Mouse (Mus musculus) olfactory bulb, adult 2 months (tissue): Measurements from ENCODE around the gene Dusp8. TPM values are rescaled to one million over a fixed set of nuclear protein-coding genes. Genes with fewer than 3 reads are reported as not detected.

ENCODE experiments used
- H3K27ac ChIP-seq: fragments of 200-500 bp; 2 replicates; pipeline ENCODE4 v1.5.1; 2012; ENCODE audit warnings: low read depth, low read length; ENCODE audit not compliant: insufficient read depth
- H3K4me1 ChIP-seq: fragments of 200-500 bp; 2 replicates; pipeline ENCODE4 v1.6.1; 2012; ENCODE audit warnings: low read length; ENCODE audit not compliant: control insufficient read depth, insufficient read depth
- H3K4me3 ChIP-seq: fragments of 200-500 bp; 2 replicates; pipeline ENCODE4 v1.5.1; 2012; ENCODE audit warnings: mild to moderate bottlenecking, low read depth, low read length, moderate library complexity; ENCODE audit not compliant: insufficient read depth
- CTCF ChIP-seq: fragments of 200-500 bp; IDR thresholded peaks from 2 replicates; pipeline ENCODE4 v1.5.1; 2012; ENCODE audit warnings: low read depth, mild to moderate bottlenecking, low read length, moderate library complexity; ENCODE audit not compliant: insufficient read depth
- POLR2A ChIP-seq: fragments of 200-500 bp; IDR thresholded peaks from 2 replicates; pipeline ENCODE4 v1.6.1; 2012; ENCODE audit warnings: mild to moderate bottlenecking, low read depth, low read length, moderate library complexity; ENCODE audit not compliant: insufficient read depth
- WGBS: fragments of 180-500 bp; shearing (Covaris S2); methylation state at CpG from one replicate; pipeline ENCODE4 v1.1.7; 2018; 5-methylcytosine and 5-hydroxymethylcytosine counted together
- polyA plus RNA-seq: library from polyadenylated mRNA; stranded (reverse); fragments of >200 nt; gene quantifications from 2 replicates; pipeline ENCODE4 v1.2.4, GENCODE M21; 2012; ENCODE audit warnings: low replicate concordance; ENCODE audit not compliant: missing spikeins, insufficient read depth, insufficient read length

The Dusp8 gene
- polyA plus RNA-seq, 1 experiment: not detected

DNA sequence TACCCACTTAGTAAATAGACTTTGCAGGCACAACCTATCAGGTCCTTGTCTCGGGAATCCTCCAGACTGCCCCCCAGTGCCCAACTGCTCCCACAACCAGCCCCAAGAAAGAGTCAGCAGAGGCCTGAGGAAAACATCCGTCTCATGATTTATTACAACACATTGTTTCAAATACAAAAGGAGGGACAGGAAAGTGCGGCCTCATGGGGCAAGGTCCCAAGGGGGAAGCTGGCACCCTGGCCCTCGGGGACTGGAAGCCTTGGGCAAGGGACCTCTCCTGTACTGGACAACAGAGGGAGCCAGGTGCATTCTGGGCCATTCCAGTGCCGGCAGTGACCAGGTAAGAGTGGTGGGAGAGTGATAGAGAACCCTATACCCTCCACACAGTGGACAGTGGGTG, 16.3 kb downstream of the Dusp8 start:
- 67% methylated on average over 5 of the region's 5 CpGs for WGBS
- Histone ChIP-seq H3K4me3 (no peak overlapping the region), H3K27ac (no peak overlapping the region), H3K4me1 (peaks cover 35% of the 10 kb centered on the region)
- no peak for TF ChIP-seq POLR2A
- TF ChIP-seq CTCF: no peak

GRCm38 (mm10) chr7:142077138-142077537, 18.5 kb downstream of the Dusp8 start:
- Histone ChIP-seq H3K4me3 (no peak overlapping the region), H3K4me1 (peaks cover 15% of the 10 kb centered on the region), H3K27ac (no peak overlapping the region)
- TF ChIP-seq CTCF: no peak
- no peak for TF ChIP-seq POLR2A
- WGBS: 29% methylated on average over 3 of the region's 3 CpGs

DNA sequence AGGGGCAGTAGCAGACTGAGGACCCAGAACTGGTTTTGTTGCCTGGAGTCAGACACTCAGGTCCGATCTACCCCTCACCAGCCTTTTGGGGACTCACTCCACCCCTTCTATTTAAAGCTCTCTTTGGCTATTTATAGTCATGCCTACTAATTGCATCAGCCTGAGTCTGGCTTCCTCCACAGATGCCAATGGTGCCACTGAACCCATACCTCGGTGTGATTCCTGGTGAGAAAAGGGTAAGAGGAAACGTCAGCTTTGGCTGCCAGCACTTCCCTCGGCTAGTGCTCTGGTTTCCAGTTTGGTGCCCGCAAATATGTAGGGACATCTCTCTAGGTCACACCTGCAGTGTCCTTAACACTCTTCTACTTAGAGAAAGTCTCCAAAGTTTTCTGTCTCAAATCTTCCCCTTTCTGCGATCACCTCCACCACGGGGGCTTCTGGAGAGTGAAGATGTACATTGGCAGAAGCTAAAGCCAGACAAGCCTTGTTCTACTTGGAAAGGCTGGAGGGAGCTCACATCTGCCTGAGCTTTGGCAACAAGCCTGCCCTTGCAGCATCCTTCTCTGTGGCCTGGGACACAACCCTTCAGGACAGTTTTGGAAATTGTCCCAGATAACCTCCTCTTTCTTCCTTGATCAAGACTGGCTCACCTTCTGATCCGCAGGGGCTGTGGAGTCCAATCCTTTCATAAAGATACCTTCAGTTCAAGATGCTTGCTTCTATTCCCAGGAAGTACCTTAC, 21.3 kb downstream of the Dusp8 start:
- peaks cover 9% of the 10 kb centered on the region for H3K4me1 ChIP-seq
- H3K4me3 ChIP-seq: no peak overlapping the region
- H3K27ac ChIP-seq: no peak overlapping the region
- TF ChIP-seq CTCF (no peak), POLR2A (no peak)
- WGBS: 58% methylated on average over 8 of the region's 8 CpGs

DNA sequence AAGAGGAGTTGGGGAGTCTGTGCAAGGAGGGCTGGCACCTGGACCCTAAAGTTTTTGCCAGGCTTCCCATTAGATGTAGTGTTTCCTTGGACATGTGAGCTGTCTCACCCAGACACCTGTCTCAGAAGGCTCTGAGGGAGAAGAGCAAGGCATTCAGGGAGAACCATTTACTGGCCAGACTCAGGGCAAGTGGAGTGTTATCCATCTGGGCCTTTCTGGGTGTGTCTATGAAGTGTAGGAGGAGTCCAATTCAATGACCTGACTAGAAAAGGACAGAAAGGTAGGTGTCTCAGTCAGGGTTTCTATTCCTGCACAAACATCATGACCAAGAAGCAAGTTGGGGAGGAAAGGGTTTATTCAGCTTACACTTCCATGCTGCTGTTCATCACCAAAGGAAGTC, 23.9 kb downstream of the Dusp8 start:
- no peak overlapping the region for H3K4me3 ChIP-seq
- TF ChIP-seq POLR2A (no peak), CTCF (no peak)
- peaks cover 5% of the 10 kb centered on the region; the same call in 1 of the 2 replicates for H3K4me1 ChIP-seq
- H3K27ac ChIP-seq: no peak overlapping the region

- TF ChIP-seq POLR2A (no peak), CTCF (no peak)
- WGBS: 4% methylated on average over 10 of the region's 10 CpGs
- Histone ChIP-seq H3K27ac (no peak overlapping the region), H3K4me3 (no peak overlapping the region), H3K4me1 (peaks cover 5% of the 10 kb centered on the region; the same call in 1 of the 2 replicates)
Measured at GRCm38 (mm10) chr7:142071212-142071578, 24.4 kb downstream of the Dusp8 start.

- no peak overlapping the region for H3K4me3 ChIP-seq
Measured at GRCm38 (mm10) chr7:142070458-142071211, 25.0 kb downstream of the Dusp8 start.

DNA sequence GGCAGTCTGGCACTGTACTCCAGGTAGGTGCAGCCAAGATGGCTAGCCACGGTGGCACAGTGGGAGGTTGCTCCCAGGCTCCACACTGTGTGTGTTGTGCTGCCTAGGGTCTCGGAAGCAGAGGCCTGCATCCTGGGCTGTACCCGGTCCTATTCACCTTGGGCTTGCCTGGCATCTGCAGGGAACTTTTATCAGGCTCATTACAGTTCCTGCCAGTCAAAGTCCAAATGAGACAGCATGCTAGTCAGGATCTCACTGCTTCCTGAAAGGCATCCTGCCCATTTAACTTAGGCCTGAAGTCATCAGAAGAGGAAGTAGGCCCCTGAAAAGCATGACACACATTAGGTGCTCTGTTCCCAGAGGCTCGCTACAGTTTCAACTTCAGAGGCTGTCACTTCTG, 27.2 kb downstream of the Dusp8 start:
- Histone ChIP-seq H3K4me1 (peaks cover 5% of the 10 kb centered on the region; the same call in 1 of the 2 replicates), H3K27ac (no peak overlapping the region), H3K4me3 (no peak overlapping the region)
- WGBS: 80% methylated on average over 4 of the region's 4 CpGs
- TF ChIP-seq POLR2A: no peak
- no peak for TF ChIP-seq CTCF

More at GRCm38 (mm10) chr7:142070458-142071211, 25.0 kb downstream of the Dusp8 start:
- peaks cover 5% of the 10 kb centered on the region; the same call in 1 of the 2 replicates for H3K4me1 ChIP-seq
- TF ChIP-seq CTCF (peak; percentile 54; the same call in 1 of the 2 replicates), POLR2A (no peak)
- 20% methylated on average over 13 of the region's 13 CpGs for WGBS
- no peak overlapping the region for H3K27ac ChIP-seq

DNA sequence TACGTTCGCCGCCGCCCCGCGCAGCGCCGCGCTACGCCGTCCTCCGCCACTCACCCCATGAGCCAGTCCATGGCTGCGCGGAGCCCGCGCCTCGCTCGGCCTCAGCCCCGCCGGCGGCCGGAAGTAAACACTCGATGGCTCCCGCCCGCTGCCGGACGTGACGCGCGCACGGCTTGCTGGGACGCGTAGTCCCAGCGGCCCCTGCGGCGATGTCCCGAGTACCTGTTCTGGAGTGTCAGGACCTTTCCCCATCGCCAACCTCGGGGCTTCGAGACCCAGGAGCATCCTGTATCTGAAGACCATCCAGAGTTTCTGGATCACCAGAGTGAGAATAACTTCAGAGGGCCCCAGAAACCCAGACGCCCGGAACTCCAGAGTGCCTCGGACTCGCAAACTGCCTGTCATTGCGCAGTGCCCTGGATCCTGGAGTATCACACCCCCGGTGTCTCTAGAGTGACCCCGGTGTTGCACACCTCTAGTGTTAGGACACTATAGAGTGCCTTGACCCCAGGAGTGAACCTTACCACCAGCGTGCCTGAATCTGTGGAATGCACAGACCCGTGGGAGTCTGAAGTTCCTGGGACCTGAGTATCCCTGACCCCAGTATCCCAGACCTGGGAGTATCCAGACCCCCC, 34.6 kb downstream of the Dusp8 start, which contains the start of gene Mob2:
Gene Mob2, minus strand, starts transcription at position 135 of the 635 bp plus-strand sequence.
- Histone ChIP-seq H3K4me1 (peaks cover 9% of the 10 kb centered on the region), H3K27ac (no peak within 1 kb of the TSS), H3K4me3 (peak within 1 kb of the TSS; percentile 67)
- under 1% methylated on average over 48 of the region's 49 CpGs for WGBS
- TF ChIP-seq POLR2A (peak; percentile 86), CTCF (no peak)
